Mouse (Mus musculus): ENCODE data around the gene Slc35c1.

DNA sequence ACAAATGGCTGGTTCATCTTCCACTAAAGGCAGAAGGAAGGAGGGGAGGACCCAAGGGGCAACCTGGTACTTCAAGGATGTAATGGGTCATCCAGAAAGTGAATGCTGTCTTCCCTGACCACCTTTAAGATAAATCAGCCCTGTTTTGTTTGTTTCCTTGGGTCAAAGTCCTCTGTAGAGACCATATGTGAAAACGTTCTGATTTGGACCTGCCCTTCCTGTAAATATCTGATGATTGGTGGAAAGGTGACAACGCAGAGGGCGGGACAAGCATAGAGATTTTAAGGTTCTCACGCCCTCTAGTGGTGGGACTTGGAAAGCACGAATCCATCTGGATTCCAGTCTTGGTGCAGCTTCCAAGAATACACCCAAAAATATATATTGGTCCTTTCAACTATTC, 22.5 kb downstream of the Slc35c1 start:
- peak; percentile 94 for TF ChIP-seq CTCF (IDR thresholded peaks at IDR 0.05; ENCODE audit: low read depth)
- TF ChIP-seq EP300 (IDR thresholded peaks at IDR 0.05; ENCODE audit: low read depth), result peak; percentile 58

All from liver, postnatal 0 days (tissue).